Mouse (Mus musculus) midbrain, embryonic 10.5 days (tissue): ENCODE results near the gene Med13. TPM values are rescaled to one million over a fixed set of nuclear protein-coding genes. Genes with fewer than 3 reads are reported as not detected.

ENCODE experiments used
- DNase-seq: peaks from one replicate; pipeline ENCODE4 v3.0.0-alpha.2; 2017; ENCODE audit warnings: low spot score
- H3K27ac ChIP-seq: fragments of 300-500 bp; sonication (generic); replicated peaks from 2 replicates; pipeline ENCODE4 v1.5.1; 2016; ENCODE audit warnings: mild to moderate bottlenecking
- H3K27me3 ChIP-seq: fragments of 300-500 bp; sonication (generic); 2 replicates; pipeline ENCODE4 v1.6.1; 2016; ENCODE audit warnings: low read depth, mild to moderate bottlenecking; ENCODE audit not compliant: poor library complexity, severe bottlenecking
- H3K36me3 ChIP-seq: fragments of 300-500 bp; sonication (generic); 2 replicates; pipeline ENCODE4 v1.6.1; 2016; ENCODE audit warnings: mild to moderate bottlenecking, moderate library complexity
- H3K4me1 ChIP-seq: fragments of 300-500 bp; sonication (generic); 2 replicates; pipeline ENCODE4 v1.6.1; 2016
- H3K4me3 ChIP-seq: fragments of 300-500 bp; sonication (generic); 2 replicates; pipeline ENCODE4 v1.5.1; 2016; ENCODE audit warnings: mild to moderate bottlenecking, moderate library complexity
- H3K9me3 ChIP-seq: fragments of 300-500 bp; sonication (generic); replicated peaks from 2 replicates; pipeline ENCODE4 v1.6.1; 2016; ENCODE audit warnings: mild to moderate bottlenecking
- WGBS: fragments of 180-500 bp; shearing (Covaris S2); methylation state at CpG from one replicate; pipeline ENCODE4 v1.1.7; 2016; 5-methylcytosine and 5-hydroxymethylcytosine counted together
- polyA plus RNA-seq: library from polyadenylated mRNA; unstranded; fragments of >200 nt; fragmentation: Nextera tagmentation; extraction: Ambion mirVana; gene quantifications from 2 replicates; pipeline ENCODE4 v1.2.1, GENCODE M21; 2016

Gene Med13
- polyA plus RNA-seq, result 6.0 and 7.0 TPM in 2 replicates

DNA sequence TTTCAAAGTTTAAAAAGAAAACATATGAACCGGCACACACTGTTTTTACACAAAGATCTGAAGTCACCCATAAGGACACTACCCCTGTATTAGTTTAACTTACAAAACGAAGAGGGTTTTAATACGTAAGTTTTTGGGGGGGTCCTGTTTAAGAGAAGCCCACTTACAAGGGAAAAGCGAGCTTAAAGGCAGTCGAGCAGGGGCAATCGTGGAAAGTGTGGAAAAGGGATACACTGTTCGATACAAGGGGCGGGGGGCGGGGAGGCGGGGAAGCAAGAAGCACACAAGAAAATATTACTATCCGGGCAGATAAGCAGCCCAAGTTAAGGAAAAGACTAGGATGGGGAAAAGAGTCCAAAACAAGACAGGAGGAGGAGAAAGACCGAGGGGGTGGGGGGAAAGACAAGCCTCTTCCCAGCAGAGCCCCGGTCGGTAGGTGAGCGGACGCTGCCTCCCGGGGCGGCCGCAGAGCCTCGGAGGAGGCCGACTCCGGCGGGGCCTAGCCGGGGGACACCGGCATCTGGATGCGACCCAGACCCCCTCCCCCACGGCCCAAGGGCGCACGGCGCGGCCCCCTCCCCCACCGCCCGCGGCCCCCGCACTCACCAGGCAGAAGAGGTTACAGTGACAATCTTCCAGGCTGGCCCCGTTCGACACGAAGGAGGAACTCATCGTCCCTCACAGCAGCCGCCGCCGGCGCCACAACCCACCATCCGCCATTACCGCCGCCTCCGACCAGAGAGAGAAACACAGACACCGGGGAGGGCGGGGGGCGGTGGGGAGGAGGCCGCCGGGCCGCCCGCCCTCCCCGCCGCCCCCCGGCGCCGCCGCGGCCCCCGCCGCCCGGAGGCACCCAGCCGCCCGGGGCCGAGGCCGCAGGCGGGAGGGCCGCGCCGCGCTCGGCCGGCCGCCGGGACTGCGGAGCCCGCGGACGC is at the start of gene Med13:
Gene Med13 (minus strand): TSS at position 749 of the 935 bp plus-strand sequence.
- Histone ChIP-seq H3K27me3 (no peaks in the 10 kb centered on the region), H3K9me3 (no peaks in the 10 kb centered on the region), H3K4me1 (peaks cover 33% of the 10 kb centered on the region), H3K4me3 (peak within 1 kb of the TSS; percentile 96), H3K27ac (peak within 1 kb of the TSS; percentile 98), H3K36me3 (peaks cover 27% of the 10 kb centered on the region)
- peak; percentile 76 for DNase-seq
- 1% methylated on average over 76 of the region's 81 CpGs for WGBS

DNA sequence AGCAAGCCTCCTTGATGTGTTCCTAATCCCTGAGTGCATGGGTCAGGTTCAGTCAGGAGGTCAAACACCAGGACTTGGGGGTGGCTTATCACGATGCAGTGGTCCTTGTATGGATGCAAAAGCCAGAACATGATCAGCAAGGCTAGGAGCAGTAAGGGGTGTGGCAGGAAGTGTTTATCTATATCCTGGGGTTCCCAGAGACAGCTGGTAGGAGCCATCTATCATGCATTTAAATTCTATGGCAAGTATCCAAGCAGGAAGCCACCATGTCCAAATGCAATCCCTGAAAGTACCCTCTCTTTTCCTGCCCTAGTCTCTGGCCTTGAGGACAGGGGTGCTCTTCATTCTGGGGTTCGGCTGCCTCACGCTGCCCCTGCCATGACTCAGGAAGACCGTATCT is 47.2 kb upstream of the Med13 start:
- Histone ChIP-seq H3K27ac (no peak overlapping the region), H3K9me3 (no peaks in the 10 kb centered on the region), H3K4me3 (no peak overlapping the region), H3K4me1 (peaks cover 14% of the 10 kb centered on the region), H3K27me3 (no peaks in the 10 kb centered on the region), H3K36me3 (no peaks in the 10 kb centered on the region)
- no peak for DNase-seq
- 88% methylated on average over 4 of the region's 4 CpGs for WGBS

DNA sequence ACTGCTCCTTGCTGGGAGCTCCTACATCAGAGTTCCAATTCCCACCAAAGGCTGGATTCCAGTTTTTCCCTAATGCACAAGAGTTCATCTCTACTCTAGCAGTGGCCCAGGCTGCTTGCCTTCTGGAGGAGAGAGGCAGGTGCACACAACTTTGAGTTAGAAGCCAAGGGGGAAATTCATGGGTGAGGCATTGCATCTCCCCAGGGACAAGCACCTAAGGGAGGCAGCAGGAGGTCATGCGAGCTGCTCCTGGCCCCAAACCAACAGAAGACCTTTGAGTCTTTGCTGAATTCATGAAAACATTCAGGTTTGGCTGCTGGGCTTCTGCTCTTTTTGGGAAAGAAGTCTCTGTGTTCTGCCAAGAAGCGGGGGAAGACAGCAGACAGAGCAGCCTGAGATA is 46.4 kb upstream of the Med13 start:
- no peak overlapping the region for H3K4me3 ChIP-seq
- no peak for DNase-seq
- WGBS, result 84% methylated on average over 2 of the region's 2 CpGs
- peaks cover 7% of the 10 kb centered on the region; the same call in 1 of the 2 replicates for H3K4me1 ChIP-seq
- H3K36me3 ChIP-seq, result no peaks in the 10 kb centered on the region
- H3K27me3 ChIP-seq, result no peaks in the 10 kb centered on the region
- H3K27ac ChIP-seq, result no peak overlapping the region
- H3K9me3 ChIP-seq, result no peaks in the 10 kb centered on the region

- Histone ChIP-seq H3K36me3 (no peaks in the 10 kb centered on the region), H3K4me3 (no peak overlapping the region), H3K9me3 (no peaks in the 10 kb centered on the region), H3K27ac (no peak overlapping the region), H3K27me3 (no peaks in the 10 kb centered on the region), H3K4me1 (peaks cover 17% of the 10 kb centered on the region)
- DNase-seq, result no peak
- 94% methylated on average over 9 of the region's 9 CpGs for WGBS
Observed at GRCm38 (mm10) chr11:86399241-86400107, 42.1 kb upstream of the Med13 start.

GRCm38 (mm10) chr11:86396950-86397594 is 39.7 kb upstream of the Med13 start:
- Histone ChIP-seq H3K27ac (no peak overlapping the region), H3K36me3 (no peaks in the 10 kb centered on the region), H3K4me3 (no peak overlapping the region), H3K4me1 (peaks cover 14% of the 10 kb centered on the region), H3K9me3 (no peaks in the 10 kb centered on the region), H3K27me3 (no peaks in the 10 kb centered on the region)
- 87% methylated on average over 5 of the region's 5 CpGs for WGBS
- no peak for DNase-seq

GRCm38 (mm10) chr11:86396518-86396917 is 39.1 kb upstream of the Med13 start:
- H3K27ac ChIP-seq, result no peak overlapping the region
- no peaks in the 10 kb centered on the region for H3K36me3 ChIP-seq
- no peaks in the 10 kb centered on the region for H3K9me3 ChIP-seq
- H3K27me3 ChIP-seq, result no peaks in the 10 kb centered on the region
- H3K4me3 ChIP-seq, result no peak overlapping the region
- DNase-seq, result no peak
- peaks cover 14% of the 10 kb centered on the region for H3K4me1 ChIP-seq
- 67% methylated on average over 2 of the region's 2 CpGs for WGBS

DNA sequence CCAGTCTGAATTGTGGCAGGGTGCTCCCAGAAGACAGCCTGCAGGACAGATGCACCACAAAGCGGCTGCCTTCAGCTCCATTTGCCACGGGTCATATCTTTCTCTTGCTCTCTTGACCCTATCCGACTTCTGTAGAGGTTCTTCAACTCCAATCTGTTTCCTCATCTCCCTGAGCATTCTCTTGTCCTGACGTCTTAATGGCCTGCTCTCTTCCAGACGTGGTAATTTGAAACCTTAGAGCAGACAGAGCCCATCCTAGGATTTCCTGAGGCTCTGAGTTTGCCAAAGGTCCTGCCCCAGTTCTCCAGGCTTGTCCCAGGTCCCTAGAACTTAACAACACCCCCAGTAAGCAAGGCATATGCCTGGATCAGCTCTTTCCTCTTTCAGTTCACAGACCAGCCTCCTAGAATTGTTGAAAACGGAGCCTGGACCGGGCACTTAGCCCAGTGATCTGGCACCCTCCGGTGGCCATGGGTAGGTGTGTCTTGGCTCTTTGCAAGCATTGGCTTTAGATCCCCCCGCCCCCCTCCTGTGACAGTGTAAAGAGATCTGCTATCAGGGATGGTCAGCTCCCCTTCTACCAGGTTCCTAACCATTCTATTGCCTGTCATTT is 38.2 kb upstream of the Med13 start:
- Histone ChIP-seq H3K36me3 (no peaks in the 10 kb centered on the region), H3K27me3 (no peaks in the 10 kb centered on the region), H3K4me3 (no peak overlapping the region), H3K4me1 (peaks cover 14% of the 10 kb centered on the region), H3K27ac (peak overlapping the region; percentile 61), H3K9me3 (no peaks in the 10 kb centered on the region)
- whole genome bisulfite sequencing, result 7% methylated on average over 9 of the region's 9 CpGs
- DNase-seq, result peak; percentile 46

- Histone ChIP-seq H3K9me3 (no peaks in the 10 kb centered on the region), H3K27me3 (no peaks in the 10 kb centered on the region), H3K4me3 (no peak overlapping the region), H3K36me3 (no peaks in the 10 kb centered on the region), H3K4me1 (peaks cover 14% of the 10 kb centered on the region), H3K27ac (no peak overlapping the region)
- WGBS, result 92% methylated on average over 4 of the region's 4 CpGs
- DNase-seq, result no peak
Observed at GRCm38 (mm10) chr11:86395100-86395499, 37.7 kb upstream of the Med13 start.

GRCm38 (mm10) chr11:86391687-86392086 is 34.3 kb upstream of the Med13 start:
- no peaks in the 10 kb centered on the region for H3K9me3 ChIP-seq
- peaks cover 14% of the 10 kb centered on the region for H3K4me1 ChIP-seq
- no peak overlapping the region for H3K27ac ChIP-seq
- WGBS, result 85% methylated on average over 7 of the region's 7 CpGs
- no peaks in the 10 kb centered on the region for H3K36me3 ChIP-seq
- no peak overlapping the region for H3K4me3 ChIP-seq
- H3K27me3 ChIP-seq, result no peaks in the 10 kb centered on the region
- DNase-seq, result no peak

- Histone ChIP-seq H3K36me3 (no peaks in the 10 kb centered on the region), H3K4me3 (no peak overlapping the region), H3K27ac (no peak overlapping the region), H3K4me1 (peaks cover 1% of the 10 kb centered on the region), H3K27me3 (no peaks in the 10 kb centered on the region), H3K9me3 (no peaks in the 10 kb centered on the region)
- no peak for DNase-seq
- 70% methylated on average over 1 of the region's 1 CpGs for WGBS
Observed at GRCm38 (mm10) chr11:86390308-86390707, 32.9 kb upstream of the Med13 start.

GRCm38 (mm10) chr11:86389506-86389905 is 32.1 kb upstream of the Med13 start:
- no peak overlapping the region for H3K4me3 ChIP-seq
- H3K9me3 ChIP-seq, result no peaks in the 10 kb centered on the region
- no peak overlapping the region for H3K27ac ChIP-seq
- 87% methylated on average over 4 of the region's 4 CpGs for WGBS
- no peaks in the 10 kb centered on the region for H3K36me3 ChIP-seq
- no peak for DNase-seq
- no peaks in the 10 kb centered on the region for H3K27me3 ChIP-seq
- H3K4me1 ChIP-seq, result no peaks in the 10 kb centered on the region

DNA sequence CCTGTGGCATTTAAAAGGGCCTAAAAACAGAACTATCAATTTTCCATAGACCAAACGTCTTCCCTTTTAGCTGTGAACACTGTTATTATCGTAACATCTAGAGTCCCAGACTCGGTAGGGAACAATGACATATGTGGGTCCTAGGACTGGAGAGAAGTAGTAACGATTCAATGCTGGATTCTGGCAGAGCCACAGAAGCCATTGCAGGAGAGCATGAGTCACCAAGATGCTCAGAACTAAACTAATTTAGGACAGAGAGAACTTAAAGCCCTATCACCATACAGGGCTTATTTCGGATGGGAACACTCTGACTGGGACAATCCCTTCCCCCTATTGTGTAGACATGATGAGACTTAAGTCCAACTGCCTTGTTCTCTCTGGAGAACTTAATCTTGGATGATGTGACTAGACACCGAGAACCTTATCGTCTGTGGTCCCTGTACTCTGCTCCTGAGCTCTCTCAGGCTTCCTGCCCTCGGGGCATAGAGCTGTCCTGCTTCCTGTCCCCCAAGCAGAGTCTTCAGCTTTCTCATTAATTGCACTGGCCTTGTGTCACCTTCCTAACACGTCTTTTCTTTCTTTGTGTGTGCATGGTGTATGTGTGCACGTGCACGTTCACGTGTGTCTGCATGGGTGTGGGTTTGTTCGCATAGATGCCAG is 31.5 kb upstream of the Med13 start:
- WGBS, result 88% methylated on average over 13 of the region's 13 CpGs
- H3K4me3 ChIP-seq, result no peak overlapping the region
- H3K27me3 ChIP-seq, result no peaks in the 10 kb centered on the region
- no peak for DNase-seq
- H3K4me1 ChIP-seq, result no peaks in the 10 kb centered on the region
- H3K27ac ChIP-seq, result no peak overlapping the region
- no peaks in the 10 kb centered on the region for H3K9me3 ChIP-seq
- H3K36me3 ChIP-seq, result no peaks in the 10 kb centered on the region
